ENCODE assay signal across 22 mouse cellular contexts in the genomic region with DNA sequence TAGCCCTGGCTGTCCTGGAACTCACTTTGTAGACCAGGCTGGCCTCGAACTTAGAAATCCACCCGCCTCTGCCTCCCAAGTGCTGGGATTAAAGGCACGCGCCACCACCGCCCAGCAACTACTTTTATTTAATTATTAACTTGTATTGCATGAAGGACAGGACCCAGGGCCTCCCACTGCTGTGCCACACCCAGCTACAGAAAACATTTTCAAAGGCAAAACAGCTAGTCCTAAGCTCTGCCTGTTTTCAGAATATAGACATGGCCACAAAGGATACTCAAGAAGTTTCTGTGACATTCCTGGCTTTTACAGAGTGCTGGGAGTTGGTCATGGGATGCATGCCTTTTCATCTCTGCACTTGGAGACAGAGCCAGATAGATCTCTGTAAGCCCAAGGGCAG.
"Had no signal": no experiment of that assay in that cellular context is flagged by ENCODE, and none has a peak within 500 bp of the region (broad histone marks: within the 10 kb centered on the region; RNA-seq: fewer than 3 reads in every experiment).

No protein-coding gene starts in this region.

- H3K4me3 ChIP-seq: layer of hippocampus, adult 2 months; liver, embryonic 12.5 days; liver, embryonic 15.5 days; lung, embryonic 15.5 days; megakaryocyte, embryonic 14.5 days; midbrain, embryonic 10.5 days; midbrain, embryonic 13.5 days; myocyte; neural tube, embryonic 13.5 days had no signal

- H3K9me3 ChIP-seq: liver, embryonic 12.5 days; liver, embryonic 15.5 days; lung, embryonic 15.5 days; megakaryocyte, embryonic 14.5 days; midbrain, embryonic 10.5 days; midbrain, embryonic 13.5 days; neural tube, embryonic 13.5 days had no signal

- H3K27ac ChIP-seq: layer of hippocampus, adult 2 months; liver, embryonic 15.5 days; lung, embryonic 15.5 days; midbrain, embryonic 10.5 days; midbrain, embryonic 13.5 days had no signal

- H3K27me3 ChIP-seq: liver, embryonic 12.5 days; liver, embryonic 15.5 days; lung, embryonic 15.5 days; megakaryocyte, embryonic 14.5 days; midbrain, embryonic 13.5 days; neural tube, embryonic 13.5 days had no signal

- H3K4me1 ChIP-seq: lung, embryonic 15.5 days; midbrain, embryonic 10.5 days; midbrain, embryonic 13.5 days; neural tube, embryonic 13.5 days had no signal

- ATAC-seq: inflammation-experienced regulatory T-cells, adult 6 months; liver, embryonic 12.5 days; midbrain, embryonic 13.5 days; midbrain, embryonic 16.5 days had no signal

- H3K9ac ChIP-seq: liver, embryonic 12.5 days; liver, embryonic 15.5 days; lung, embryonic 15.5 days; midbrain, embryonic 13.5 days; neural tube, embryonic 13.5 days had no signal

- H3K4me2 ChIP-seq: liver, embryonic 12.5 days; liver, embryonic 15.5 days; lung, embryonic 15.5 days; midbrain, embryonic 13.5 days; neural tube, embryonic 13.5 days had no signal

- DNase-seq: kidney, adult 18-20 months; kidney, postnatal 10 days; kidney, postnatal 4 days; layer of hippocampus, adult 9-11 months; lung, adult 18-20 months; lung, postnatal 10 days; lung, postnatal 36 days; retina, postnatal 1 day; right cerebral cortex, postnatal 25 days; thymus, adult 18-20 months; thymus, postnatal 36 days had no signal
